ENCODE assay signal across 21 mouse cellular contexts in the genomic region with DNA sequence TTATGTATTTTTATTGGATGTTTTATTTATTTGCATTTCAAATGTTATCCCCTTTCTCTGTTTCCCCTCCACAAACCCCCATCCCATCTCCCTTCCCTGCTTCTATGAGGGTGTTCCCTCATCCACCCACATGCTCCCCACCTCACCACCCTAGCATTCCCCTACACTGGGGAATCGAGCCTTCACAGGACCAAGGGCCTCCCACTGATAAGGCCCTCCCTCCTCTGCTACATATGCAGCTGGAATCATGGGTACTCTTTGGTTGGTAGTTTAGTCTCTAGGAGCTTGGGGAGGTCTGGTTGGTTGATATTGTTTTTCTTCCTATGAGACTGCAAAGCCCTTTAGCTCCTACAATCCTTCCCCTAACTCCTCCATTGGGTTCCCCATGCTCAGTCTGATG. TPM values are rescaled to one million over a fixed set of nuclear protein-coding genes. Genes with fewer than 3 reads are reported as not detected.
A peak's percentile ranks its signal among the peaks of the same experiment; 100 is the strongest.
DNase-seq lines count a peak whose midpoint lies in the region; ATAC-seq and TF ChIP-seq lines count a peak whose summit lies in the region.
"Not testable (repeated sequence)": the region's sequence is repeated elsewhere in the genome, so short reads cannot be mapped to it uniquely, and the experiment has no call there.
"Had no signal": no experiment of that assay in that cellular context is flagged by ENCODE, and none has a peak within 500 bp of the region (broad histone marks: within the 10 kb centered on the region; RNA-seq: fewer than 3 reads in every experiment).

No protein-coding gene starts in this region.

- not testable (repeated sequence) for H3K4me1 ChIP-seq in liver, embryonic 11.5 days (replicated peaks; ENCODE audit: control insufficient read depth, insufficient read depth, low read length); liver, embryonic 13.5 days (replicated peaks); liver, embryonic 15.5 days (replicated peaks); liver, postnatal 0 days (ENCODE audit: insufficient read depth)

- H3K4me3 ChIP-seq in liver, embryonic 11.5 days (ENCODE audit: low read depth, low read length); liver, embryonic 13.5 days (replicated peaks); liver, embryonic 15.5 days (replicated peaks); liver, postnatal 0 days (ENCODE audit: low read depth, low read length): not testable (repeated sequence)

- ATAC-seq in erythroid progenitor cell, adult 5-6 weeks (replicated peaks; ENCODE audit: low FRiP score, poor library complexity, severe bottlenecking) = peak; percentile 59
- ATAC-seq in liver, embryonic 11.5 days (replicated peaks; ENCODE audit: low FRiP score) = peak; percentile 80
- ATAC-seq in liver, embryonic 13.5 days (ENCODE audit: low read depth) = peak; percentile 88
- ATAC-seq in liver, embryonic 15.5 days (ENCODE audit: insufficient read depth) = peak; percentile 80
- ATAC-seq in liver, postnatal 0 days = peak; percentile 52

- not testable (repeated sequence) for H3K36me3 ChIP-seq in liver, embryonic 11.5 days (ENCODE audit: control insufficient read depth, insufficient read depth, low read length); liver, embryonic 13.5 days; liver, embryonic 15.5 days (replicated peaks); liver, postnatal 0 days (replicated peaks; ENCODE audit: insufficient read depth, low read length)

- H3K27me3 ChIP-seq in liver, embryonic 11.5 days (replicated peaks; ENCODE audit: control insufficient read depth, insufficient read depth, low read length); liver, embryonic 13.5 days; liver, embryonic 15.5 days; liver, postnatal 0 days (ENCODE audit: insufficient read depth, low read length): not testable (repeated sequence)

- not testable (repeated sequence) for H3K9ac ChIP-seq in liver, embryonic 11.5 days (ENCODE audit: low read depth, low read length); liver, embryonic 13.5 days; liver, embryonic 15.5 days; liver, postnatal 0 days (replicated peaks)

- TF ChIP-seq EP300 in liver, postnatal 0 days (IDR thresholded peaks at IDR 0.05; ENCODE audit: low read depth) = not testable (repeated sequence)

- not testable (repeated sequence) for H3K27ac ChIP-seq in liver, embryonic 11.5 days (ENCODE audit: low read depth, low read length); liver, embryonic 13.5 days; liver, embryonic 15.5 days (replicated peaks); liver, postnatal 0 days (ENCODE audit: low read depth)

- not testable (repeated sequence) for H3K4me2 ChIP-seq in liver, embryonic 11.5 days; liver, embryonic 13.5 days; liver, embryonic 15.5 days; liver, postnatal 0 days (ENCODE audit: low read depth, low read length)

- not testable (repeated sequence) for H3K9me3 ChIP-seq in liver, embryonic 11.5 days (ENCODE audit: control insufficient read depth, low read length); liver, embryonic 13.5 days (replicated peaks); liver, embryonic 15.5 days (replicated peaks); liver, postnatal 0 days (ENCODE audit: low read length)

- DNase-seq in liver, embryonic 11.5 days (ENCODE audit: low spot score); liver, embryonic 13.5 days; liver, postnatal 0 days: not testable (repeated sequence)

- no CpG with 5 or more reads among the region's 1 CpGs for WGBS in liver, embryonic 11.5 days
- no CpG with 5 or more reads among the region's 1 CpGs for WGBS in liver, embryonic 13.5 days (ENCODE audit: insufficient replicate concordance)
- WGBS in liver, embryonic 15.5 days (ENCODE audit: insufficient replicate concordance) = no CpG with 5 or more reads among the region's 1 CpGs
- WGBS in liver, postnatal 0 days (ENCODE audit: insufficient replicate concordance) = no CpG with 5 or more reads among the region's 1 CpGs

- TF ChIP-seq CTCF in liver, postnatal 0 days (IDR thresholded peaks at IDR 0.05; ENCODE audit: low read depth) = not testable (repeated sequence)

RNA-seq across cellular contexts. Expression of a gene that starts 13.9 kb away (rescaled TPM):
- not detected in 2 replicates for total RNA-seq in erythroid progenitor cell, adult 5-6 weeks (2015; ENCODE audit: low replicate concordance)
- not detected in 2 replicates for total RNA-seq in erythroid progenitor cell, adult 5-6 weeks (2017; ENCODE audit: low replicate concordance)
- polyA plus RNA-seq in liver, embryonic 11.5 days (2014; fragmentation: Nextera tagmentation; extraction: Ambion mirVana) = not detected in 2 replicates
- 0.06 TPM in 1 of 2 replicates, not detected in the other for polyA plus RNA-seq in liver, embryonic 13.5 days (2015; fragmentation: Nextera tagmentation; extraction: Ambion mirVana)
- 0.03 TPM in 1 of 2 replicates, not detected in the other for polyA plus RNA-seq in liver, embryonic 15.5 days (2015; fragmentation: Nextera tagmentation; extraction: Ambion mirVana)
- polyA plus RNA-seq in liver, postnatal 0 days (2015; fragmentation: Nextera tagmentation; extraction: Ambion mirVana) = not detected in 2 replicates
- total RNA-seq: adrenal gland, adult 2 months; adrenal gland, postnatal 10 days; adrenal gland, postnatal 25 days; adrenal gland, postnatal 4 days; common myeloid progenitor, adult 5-6 weeks; ES-E14; MEL had no signal
- polyA plus RNA-seq: adrenal gland, adult 2 months; brain, embryonic 14.5 days; C2C12; embryonic facial prominence, embryonic 11.5 days; embryonic facial prominence, embryonic 13.5 days; embryonic facial prominence, embryonic 15.5 days; forebrain, embryonic 10.5 days; forebrain, embryonic 12.5 days; forebrain, embryonic 14.5 days; forebrain, embryonic 16.5 days had no signal

RNA-seq across cellular contexts. Expression of a gene that starts 23.0 kb away (rescaled TPM):
- 388 and 391 TPM in 2 replicates for total RNA-seq in erythroid progenitor cell, adult 5-6 weeks (2015; ENCODE audit: low replicate concordance)
- 203 and 274 TPM in 2 replicates for total RNA-seq in erythroid progenitor cell, adult 5-6 weeks (2017; ENCODE audit: low replicate concordance)
- not detected in 2 replicates for polyA plus RNA-seq in liver, embryonic 11.5 days (2014; fragmentation: Nextera tagmentation; extraction: Ambion mirVana)
- polyA plus RNA-seq in liver, embryonic 13.5 days (2015; fragmentation: Nextera tagmentation; extraction: Ambion mirVana) = not detected in 2 replicates
- 0.20 and 0.63 TPM in 2 replicates for polyA plus RNA-seq in liver, embryonic 15.5 days (2015; fragmentation: Nextera tagmentation; extraction: Ambion mirVana)
- polyA plus RNA-seq in liver, postnatal 0 days (2015; fragmentation: Nextera tagmentation; extraction: Ambion mirVana) = not detected in 2 replicates
- total RNA-seq: ES-E14, MEL had no signal
- polyA plus RNA-seq: brain, embryonic 14.5 days; C2C12; embryonic facial prominence, embryonic 11.5 days; embryonic facial prominence, embryonic 13.5 days; embryonic facial prominence, embryonic 15.5 days; forebrain, embryonic 10.5 days; forebrain, embryonic 12.5 days; forebrain, embryonic 14.5 days had no signal

RNA-seq across cellular contexts. Expression of a gene that starts 29.0 kb away (rescaled TPM):
- 0.72 and 0.84 TPM in 2 replicates for total RNA-seq in erythroid progenitor cell, adult 5-6 weeks (2015; ENCODE audit: low replicate concordance)
- 1.2 and 5.3 TPM in 2 replicates for total RNA-seq in erythroid progenitor cell, adult 5-6 weeks (2017; ENCODE audit: low replicate concordance)
- 9.1 and 9.3 TPM in 2 replicates for polyA plus RNA-seq in liver, embryonic 11.5 days (2014; fragmentation: Nextera tagmentation; extraction: Ambion mirVana)
- 4.3 and 4.5 TPM in 2 replicates for polyA plus RNA-seq in liver, embryonic 13.5 days (2015; fragmentation: Nextera tagmentation; extraction: Ambion mirVana)
- polyA plus RNA-seq in liver, embryonic 15.5 days (2015; fragmentation: Nextera tagmentation; extraction: Ambion mirVana) = 3.8 and 3.9 TPM in 2 replicates
- 4.2 and 4.7 TPM in 2 replicates for polyA plus RNA-seq in liver, postnatal 0 days (2015; fragmentation: Nextera tagmentation; extraction: Ambion mirVana)
